Mouse (Mus musculus) left cerebral cortex, postnatal 4 days (tissue): ENCODE measurements around the gene H1foo. TPM values are rescaled to one million over a fixed set of nuclear protein-coding genes. Genes with fewer than 3 reads are reported as not detected.

Experiments
- DNase-seq: peaks from one replicate; pipeline ENCODE4 v3.0.0-alpha.2; 2022
- intact Hi-C: fragments of 180-260 bp; cut with DNase I; formaldehyde crosslinking; loops from one replicate; pipeline ENCODE4 v1.15.1; 2025
- total RNA-seq, 2 experiments: library from RNA; stranded (reverse); gene quantifications; 2 replicates each; pipeline ENCODE4 v1.2.3; 2021

The H1foo gene
- total RNA-seq, 2 experiments from 2014 or later, result not detected

DNA sequence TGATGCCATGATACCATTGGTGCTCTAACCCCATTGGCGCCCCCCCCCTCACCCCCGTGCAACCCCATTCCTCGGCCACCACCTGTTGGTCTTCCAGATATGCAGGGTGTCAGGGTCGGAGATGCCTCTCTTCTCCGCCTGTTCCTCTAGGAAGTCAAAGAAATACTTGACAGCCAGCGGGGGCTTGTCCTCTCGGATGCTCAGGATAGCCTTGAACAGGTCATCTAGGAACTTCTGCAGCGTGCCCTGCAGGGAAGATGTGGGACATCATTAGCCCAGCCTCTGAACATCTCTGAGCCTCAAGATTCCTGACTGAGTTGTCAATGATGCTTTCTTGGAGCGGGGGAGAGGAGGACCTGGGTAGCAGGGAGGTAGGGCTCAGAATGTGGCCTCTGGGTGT lies 13.7 kb downstream of the H1foo start:
- no peak for DNase-seq
- intact Hi-C loops, result no loop called here

GRCm38 (mm10) chr6:115959151-115959691 lies 14.5 kb downstream of the H1foo start:
- peak; percentile 63 for DNase-seq
- intact Hi-C loops, result no loop called here

DNA sequence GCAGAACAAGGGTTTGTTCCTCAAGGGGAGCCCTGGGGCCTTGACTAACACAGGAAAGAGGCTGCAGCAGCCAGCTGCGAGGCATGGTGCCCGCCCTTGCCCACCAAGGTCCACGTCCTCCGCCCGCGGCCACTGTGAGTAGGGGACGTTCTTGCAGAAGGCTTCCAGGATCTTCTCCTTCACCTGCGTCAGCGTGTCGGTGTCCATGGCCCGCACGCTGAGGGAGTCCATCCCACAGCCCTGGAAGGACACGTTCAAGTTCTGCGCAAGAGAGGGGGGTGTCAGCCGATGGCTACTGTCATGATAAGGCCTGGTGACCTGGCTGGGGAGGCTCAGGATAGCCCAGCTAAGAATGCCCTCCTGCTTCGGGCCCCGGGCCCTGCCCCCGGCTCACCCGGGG lies 15.6 kb downstream of the H1foo start:
- intact Hi-C loops, result no loop called here
- DNase-seq, result no peak

DNA sequence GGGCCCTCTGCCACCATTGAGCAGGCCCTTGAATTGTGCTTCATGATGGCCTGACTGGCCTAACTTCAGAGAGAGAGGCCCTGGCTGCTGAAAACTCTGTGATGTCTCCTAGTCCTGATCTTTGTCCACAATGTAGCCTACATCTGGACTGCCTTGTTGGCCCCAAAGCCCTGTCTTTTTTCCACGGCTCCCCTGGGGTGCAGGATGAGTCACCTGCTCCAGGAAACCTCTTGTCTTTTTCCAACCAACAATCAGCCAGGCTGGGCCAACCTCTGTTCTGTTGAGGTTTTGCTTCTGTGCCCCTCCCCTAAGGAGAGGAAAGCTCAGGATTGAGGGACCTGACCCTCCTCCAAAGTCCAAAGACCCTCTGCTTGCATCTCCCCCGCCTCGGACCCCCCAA lies 17.0 kb downstream of the H1foo start:
- intact Hi-C loops, result no loop called here
- DNase-seq, result no peak

GRCm38 (mm10) chr6:115962439-115963085 lies 17.8 kb downstream of the H1foo start:
- DNase-seq, result no peak
- intact Hi-C loops, result no loop called here

DNA sequence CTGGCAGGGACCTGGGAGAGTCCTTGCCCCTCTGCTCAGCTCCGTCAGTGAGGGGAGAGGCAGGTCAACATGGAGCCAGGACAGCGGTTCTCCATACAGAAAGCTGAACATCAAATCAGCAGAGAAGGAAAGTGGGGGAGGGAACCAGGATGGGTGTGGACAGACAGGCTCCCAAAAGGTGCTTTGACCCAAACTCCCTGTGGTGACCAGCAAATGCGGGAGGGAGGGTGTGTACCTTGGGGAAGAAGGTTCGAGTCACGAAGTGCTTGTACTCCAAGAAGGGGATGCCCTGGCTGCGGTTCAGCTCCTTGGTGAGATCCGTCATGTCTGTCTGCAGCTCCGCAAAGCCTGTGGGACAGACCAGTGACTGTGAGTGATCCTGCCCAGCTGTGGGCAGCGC lies 18.9 kb downstream of the H1foo start:
- no peak for DNase-seq
- intact Hi-C loops, result no loop called here

DNA sequence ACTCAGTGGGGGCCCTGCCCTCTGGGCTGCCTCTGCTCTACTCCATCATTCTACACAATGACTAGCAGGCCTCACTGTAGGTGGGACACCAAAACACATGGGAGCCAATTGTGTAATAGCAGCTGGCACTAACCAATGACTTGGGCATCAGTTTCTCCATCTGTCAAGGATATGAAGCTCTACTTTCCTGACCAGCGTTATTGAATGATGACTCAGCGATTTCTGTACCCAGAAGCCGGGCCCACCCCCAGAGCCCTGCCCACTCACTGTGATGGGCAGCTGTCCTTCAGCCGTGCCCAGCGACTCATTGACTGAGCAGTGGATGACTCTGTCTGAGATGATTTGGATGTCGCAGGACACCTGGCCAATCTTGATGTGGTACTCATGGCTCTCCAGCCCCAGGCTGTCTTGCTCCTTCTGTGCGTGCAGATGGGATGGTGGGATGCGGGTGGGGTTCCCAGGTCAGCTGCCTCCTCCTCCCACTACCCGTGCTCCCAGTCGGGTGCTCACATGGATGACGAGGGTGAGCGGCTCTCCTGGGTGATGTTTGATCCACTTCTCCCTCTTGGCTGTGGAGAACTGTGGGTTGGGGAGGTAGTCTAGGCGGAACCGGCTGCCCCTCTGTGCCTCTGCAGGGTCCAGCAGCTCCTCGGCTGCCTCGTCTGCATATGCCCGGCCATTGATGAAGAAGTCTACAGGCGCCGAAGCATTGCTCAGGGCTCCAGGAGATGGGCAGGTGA lies 21.7 kb downstream of the H1foo start:
- no peak for DNase-seq
- intact Hi-C loops, result no loop called here

DNA sequence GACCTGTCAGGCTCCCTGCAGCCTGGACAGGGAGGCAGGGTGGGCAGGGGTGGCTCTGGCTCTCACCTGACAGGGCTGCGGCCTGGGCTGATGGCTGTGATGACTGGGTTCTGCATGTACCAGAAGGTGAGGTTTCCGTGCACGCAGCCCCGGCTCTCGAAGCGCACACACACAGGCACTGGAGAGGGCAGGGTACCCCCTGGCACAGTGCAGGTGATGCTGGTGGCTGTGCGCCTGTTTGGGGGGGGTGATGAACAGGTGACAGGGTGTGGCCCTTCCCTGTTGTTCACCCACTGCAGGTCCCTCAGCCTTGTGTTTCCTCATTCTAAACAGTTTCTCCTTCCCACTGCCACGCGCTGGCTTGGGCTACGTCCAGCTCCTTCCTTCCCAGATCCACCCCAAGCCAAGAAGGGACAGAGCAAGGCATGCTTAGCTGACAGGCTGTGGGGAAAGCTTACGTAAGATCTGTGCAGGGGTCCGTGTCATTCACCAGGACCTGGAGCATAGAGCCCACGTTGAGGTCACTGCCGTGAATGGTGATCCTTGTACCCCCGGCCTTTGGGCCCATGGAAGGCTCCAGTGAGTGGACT lies 22.6 kb downstream of the H1foo start:
- no peak for DNase-seq
- intact Hi-C loops, result no loop called here

DNA sequence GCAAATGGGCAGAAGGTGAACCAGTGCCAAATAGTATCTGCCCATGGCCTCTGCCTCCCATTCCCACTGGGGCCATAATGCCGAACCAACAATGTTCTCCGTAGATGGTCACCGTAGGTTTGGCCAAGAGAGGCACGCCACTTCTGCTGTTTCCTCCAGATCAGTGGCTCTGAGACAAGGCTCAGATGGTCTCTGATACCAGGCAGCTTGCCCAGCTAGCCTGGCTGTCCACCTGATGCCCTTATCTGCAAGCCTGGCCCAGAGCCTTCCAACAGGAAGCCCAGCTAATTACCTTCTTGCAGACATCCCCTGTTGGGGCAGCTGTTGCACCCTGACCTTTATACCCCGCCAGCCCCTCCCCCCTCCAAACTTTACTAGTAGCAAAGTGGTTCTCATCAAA lies 23.3 kb downstream of the H1foo start:
- peak; percentile 80 for DNase-seq
- intact Hi-C loops, result no loop called here

DNA sequence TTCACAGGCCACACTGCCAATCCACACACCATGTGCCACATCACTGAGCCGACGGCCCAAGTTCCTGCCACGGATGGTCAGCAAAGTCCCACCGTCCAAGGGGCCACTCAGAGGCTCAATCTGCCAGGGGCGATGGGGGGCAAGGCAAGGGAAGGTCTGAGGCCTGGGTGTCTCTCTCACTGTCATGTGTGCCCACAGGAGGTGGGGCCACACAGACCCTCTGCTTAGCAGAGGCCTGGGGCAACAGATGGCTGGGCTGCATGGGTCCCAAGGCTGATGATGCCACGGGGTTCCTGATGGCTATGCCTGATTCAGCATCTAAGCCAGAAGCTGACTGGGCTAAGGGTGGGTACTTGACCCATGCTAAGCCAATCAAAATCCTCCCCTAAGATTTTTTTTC lies 24.0 kb downstream of the H1foo start:
- intact Hi-C loops, result no loop called here
- DNase-seq, result peak; percentile 66

GRCm38 (mm10) chr6:115969103-115969502 lies 24.4 kb downstream of the H1foo start:
- DNase-seq, result no peak
- intact Hi-C loops, result no loop called here

DNA sequence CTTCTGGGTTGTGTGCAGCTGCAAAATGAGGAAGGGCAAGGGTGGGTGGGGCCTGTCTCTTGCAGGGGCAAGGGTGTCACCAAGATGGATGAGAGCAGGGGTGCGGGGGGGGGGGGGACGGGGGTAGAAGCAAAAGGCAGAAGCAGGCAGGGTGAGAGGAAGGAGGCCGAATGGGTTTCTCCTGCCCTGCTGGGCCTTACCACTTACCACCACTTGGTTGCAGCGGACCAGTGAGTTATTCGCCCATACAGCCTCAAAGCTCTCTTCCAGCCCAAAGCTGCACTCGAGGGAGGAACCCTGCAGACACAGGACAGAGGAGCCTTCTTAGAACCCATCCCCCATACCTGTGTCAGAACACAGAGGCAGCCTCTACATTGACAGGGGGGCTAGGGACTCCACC lies 25.2 kb downstream of the H1foo start:
- intact Hi-C loops, result no loop called here

DNA sequence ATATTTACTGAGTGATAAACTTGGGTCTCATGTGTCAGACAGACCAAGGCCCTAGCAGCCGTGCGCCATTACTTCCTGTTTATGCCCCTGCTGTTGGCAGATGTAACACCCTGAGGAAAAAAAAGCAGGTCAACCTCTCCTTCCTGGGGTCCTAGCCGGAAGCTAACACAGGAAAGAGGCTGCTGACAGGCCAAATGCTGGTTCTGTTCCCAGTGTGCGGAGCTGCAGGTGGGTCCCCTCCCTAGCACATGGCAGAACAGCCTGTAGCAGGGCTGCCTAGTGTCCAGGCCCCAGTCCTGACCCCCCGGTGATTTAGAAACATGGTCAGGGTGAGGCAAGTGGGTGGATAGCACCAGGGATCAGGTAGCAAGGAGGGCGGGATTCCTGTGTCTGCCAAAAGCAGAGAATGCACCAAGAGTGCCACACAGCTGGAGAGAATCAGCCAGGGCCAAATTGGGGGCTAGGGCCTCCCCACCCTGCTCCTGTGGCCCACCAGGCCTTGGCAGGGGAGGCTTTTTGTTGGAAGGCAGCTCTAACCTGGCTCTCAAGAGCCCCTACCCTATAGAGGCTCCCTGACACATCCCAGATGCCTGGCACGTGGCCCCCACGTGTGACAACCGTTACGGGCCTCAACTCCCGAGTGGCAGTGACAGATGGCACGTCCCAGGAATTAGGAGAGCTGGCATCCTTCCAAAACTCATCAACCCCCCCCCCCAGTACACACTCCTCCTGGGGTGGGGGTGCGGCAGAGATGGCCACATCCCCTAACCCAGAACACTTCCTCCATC lies 26.7 kb downstream of the H1foo start:
- intact Hi-C loops, result no loop called here
- peak; percentile 68 for DNase-seq

More for the DNA sequence above, 25.2 kb downstream of the H1foo start:
- no peak for DNase-seq

DNA sequence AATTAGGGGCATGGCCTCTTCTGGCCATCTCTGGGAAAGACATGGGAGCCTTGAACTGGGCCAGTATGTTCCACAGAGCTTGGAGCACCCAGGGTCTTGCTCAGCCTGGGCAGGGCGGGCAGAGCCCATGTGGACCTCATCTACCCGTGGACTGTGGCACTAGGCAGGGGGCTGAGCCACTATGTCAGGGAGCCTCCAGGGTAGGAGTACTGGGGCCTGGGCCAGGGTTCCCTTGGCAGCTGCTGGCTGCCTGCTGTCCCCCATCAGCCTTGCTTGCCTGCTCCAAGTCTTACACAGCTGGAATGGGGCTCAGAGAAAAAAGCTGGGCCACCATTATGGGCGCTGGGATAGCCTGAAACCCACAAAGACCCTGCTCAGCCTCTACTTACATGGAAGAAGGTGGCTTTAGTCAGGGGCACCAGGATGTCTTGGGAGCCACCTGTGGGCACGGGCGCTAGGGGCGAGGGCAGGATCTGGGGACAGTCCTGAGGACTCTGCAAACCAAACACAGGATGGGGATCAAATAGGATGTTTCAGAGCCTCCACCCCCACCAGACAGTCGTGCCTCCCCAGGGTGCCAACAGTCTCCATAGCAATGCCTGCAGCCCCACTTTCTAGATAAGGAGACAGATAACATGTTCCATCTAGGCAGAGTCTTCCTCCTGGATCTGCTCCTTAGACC lies 27.5 kb downstream of the H1foo start:
- intact Hi-C loops, result no loop called here
- DNase-seq, result no peak

- no peak for DNase-seq
- intact Hi-C loops, result no loop called here
These were observed 28.6 kb downstream of the H1foo start for GRCm38 (mm10) chr6:115973139-115973875.

DNA sequence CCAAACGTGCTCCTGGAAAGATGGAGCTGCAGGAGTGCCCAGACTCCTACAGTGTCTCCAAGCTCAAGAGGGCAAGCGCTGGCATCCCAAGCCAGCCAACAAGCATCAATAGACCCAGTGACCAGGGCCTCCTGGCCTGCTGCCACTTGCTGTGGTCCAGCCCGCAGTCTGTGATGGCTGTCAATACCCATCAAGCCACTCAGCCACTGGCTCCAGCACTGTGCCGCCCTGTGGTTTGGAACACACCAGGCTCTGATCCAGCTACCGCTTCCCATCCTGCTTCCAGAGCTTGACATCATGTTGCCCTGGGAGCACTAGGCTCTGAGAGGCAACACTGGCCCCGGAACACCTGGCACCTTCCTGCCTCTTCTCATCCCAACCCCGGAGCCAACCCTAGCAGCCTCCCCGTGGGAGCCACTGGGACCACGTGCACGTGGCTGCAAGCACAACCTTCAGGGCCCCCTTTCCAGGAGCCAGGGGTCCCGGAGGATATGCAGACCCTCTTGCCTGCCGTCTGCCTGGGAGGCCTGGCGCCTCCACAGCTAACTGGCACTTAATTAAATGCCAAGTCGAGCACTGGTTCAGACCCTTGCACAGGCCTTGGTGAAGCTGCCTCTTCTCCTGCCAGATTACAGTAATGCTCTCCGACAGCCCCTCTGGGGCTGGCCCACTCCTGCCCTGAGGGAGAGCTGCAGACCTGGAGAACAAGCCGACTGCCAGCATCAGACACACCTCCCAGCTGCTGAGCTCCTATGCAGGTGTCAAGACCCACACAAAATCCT lies 29.3 kb downstream of the H1foo start:
- peak; percentile 80 for DNase-seq
- intact Hi-C loops, result no loop called here

- DNase-seq, result no peak
These were observed 30.9 kb downstream of the H1foo start for GRCm38 (mm10) chr6:115975606-115976005.

GRCm38 (mm10) chr6:115977810-115978209 lies 33.1 kb downstream of the H1foo start:
- intact Hi-C loops, result no loop called here

More at GRCm38 (mm10) chr6:115975606-115976005, 30.9 kb downstream of the H1foo start:
- intact Hi-C loops, result no loop called here

DNA sequence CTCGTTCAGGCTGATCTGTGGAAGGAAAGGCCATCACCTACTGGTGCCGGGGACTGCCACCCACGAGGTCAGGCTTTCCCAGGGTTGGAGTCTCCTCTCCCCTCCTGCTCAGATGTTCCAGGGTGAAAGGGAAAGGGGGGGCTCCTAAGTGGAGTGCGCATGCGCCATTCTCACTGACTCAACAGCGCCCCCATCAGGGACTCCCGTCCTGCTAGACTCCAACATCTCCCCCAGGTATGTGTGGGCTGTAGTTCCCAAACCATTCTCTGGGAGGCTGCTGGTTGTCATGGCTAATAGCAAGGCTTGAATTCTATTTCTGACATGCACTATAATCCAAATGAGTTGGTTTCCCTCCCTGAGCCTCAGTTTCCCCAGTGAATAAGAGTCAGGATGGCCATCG lies 33.9 kb downstream of the H1foo start:
- intact Hi-C loops, result no loop called here
- DNase-seq, result no peak

More at GRCm38 (mm10) chr6:115977810-115978209, 33.1 kb downstream of the H1foo start:
- no peak for DNase-seq
